Mouse (Mus musculus): Measurements from ENCODE around the gene 1700025G04Rik. TPM values are rescaled to one million over a fixed set of nuclear protein-coding genes. Genes with fewer than 3 reads are reported as not detected.

Gene 1700025G04Rik
- total RNA-seq, 2 experiments from 2014 or later = 56.4 to 60.5 TPM

GRCm38 (mm10) chr1:152037589-152037988 is 52.3 kb downstream of the 1700025G04Rik start:
- intact Hi-C loops (cut with DNase I) = no loop called here
- no peak for DNase-seq

- intact Hi-C loops (cut with DNase I) = no loop called here
- DNase-seq = no peak
Measured at GRCm38 (mm10) chr1:152034766-152035165, 55.2 kb downstream of the 1700025G04Rik start.

GRCm38 (mm10) chr1:152033731-152034130 is 56.2 kb downstream of the 1700025G04Rik start:
- intact Hi-C loops (cut with DNase I) = no loop called here
- no peak for DNase-seq

- intact Hi-C loops (cut with DNase I) = no loop called here
- no peak for DNase-seq
Measured at GRCm38 (mm10) chr1:152032144-152032543, 57.8 kb downstream of the 1700025G04Rik start.

- intact Hi-C loops (cut with DNase I) = no loop called here
- no peak for DNase-seq
Measured at GRCm38 (mm10) chr1:152030546-152030945, 59.4 kb downstream of the 1700025G04Rik start.

- no peak for DNase-seq
- intact Hi-C loops (cut with DNase I) = no loop called here
Measured at GRCm38 (mm10) chr1:152028718-152029117, 61.2 kb downstream of the 1700025G04Rik start.

GRCm38 (mm10) chr1:152026762-152027161 is 63.2 kb downstream of the 1700025G04Rik start:
- no peak for DNase-seq
- intact Hi-C loops (cut with DNase I) = no loop called here

GRCm38 (mm10) chr1:152025308-152025707 is 64.6 kb downstream of the 1700025G04Rik start:
- intact Hi-C loops (cut with DNase I) = no loop called here
- DNase-seq = no peak

- intact Hi-C loops (cut with DNase I) = no loop called here
- no peak for DNase-seq
Measured at GRCm38 (mm10) chr1:152024019-152024787, 65.7 kb downstream of the 1700025G04Rik start.

GRCm38 (mm10) chr1:152020812-152021211 is 69.1 kb downstream of the 1700025G04Rik start:
- intact Hi-C loops (cut with DNase I) = no loop called here
- no peak for DNase-seq

GRCm38 (mm10) chr1:152020070-152020469 is 69.9 kb downstream of the 1700025G04Rik start:
- DNase-seq = no peak
- intact Hi-C loops (cut with DNase I) = no loop called here

- intact Hi-C loops (cut with DNase I) = no loop called here
- peak; percentile 49 to 59 for DNase-seq
Measured at GRCm38 (mm10) chr1:152019196-152019595, 70.7 kb downstream of the 1700025G04Rik start.

GRCm38 (mm10) chr1:152018322-152018721 is 71.6 kb downstream of the 1700025G04Rik start:
- intact Hi-C loops (cut with DNase I) = no loop called here
- no peak for DNase-seq

GRCm38 (mm10) chr1:152016663-152017062 is 73.3 kb downstream of the 1700025G04Rik start:
- intact Hi-C loops (cut with DNase I) = no loop called here
- DNase-seq = no peak

GRCm38 (mm10) chr1:152015555-152016125 is 74.3 kb downstream of the 1700025G04Rik start:
- DNase-seq = peak; percentile 23 to 27
- intact Hi-C loops (cut with DNase I) = no loop called here

- intact Hi-C loops (cut with DNase I) = no loop called here
- DNase-seq = no peak
Measured at GRCm38 (mm10) chr1:152011741-152012140, 78.2 kb downstream of the 1700025G04Rik start.

- intact Hi-C loops (cut with DNase I) = no loop called here
- DNase-seq = no peak
Measured at GRCm38 (mm10) chr1:152010251-152010980, 79.5 kb downstream of the 1700025G04Rik start.

GRCm38 (mm10) chr1:152008473-152008991 is 81.4 kb downstream of the 1700025G04Rik start:
- intact Hi-C loops (cut with DNase I) = no loop called here
- peak in 1 of 2 experiments; percentile 13 for DNase-seq

- DNase-seq = no peak
- intact Hi-C loops (cut with DNase I) = no loop called here
Measured at GRCm38 (mm10) chr1:152006529-152006928, 83.4 kb downstream of the 1700025G04Rik start.

GRCm38 (mm10) chr1:152004509-152004908 is 85.4 kb downstream of the 1700025G04Rik start:
- intact Hi-C loops (cut with DNase I) = no loop called here
- no peak for DNase-seq

GRCm38 (mm10) chr1:152000461-152000860 is 89.5 kb downstream of the 1700025G04Rik start:
- intact Hi-C loops (cut with DNase I) = no loop called here

More at GRCm38 (mm10) chr1:152000461-152000860, 89.5 kb downstream of the 1700025G04Rik start:
- DNase-seq = no peak

All from heart, postnatal 10 days (tissue).